Mouse (Mus musculus): ENCODE measurements at regions not wholly inside any gene's neighbourhood (a gene's known extent, or its start where the extent isn't known, plus 50 kb on each side); places are given as distances from the start of the nearest gene placed in this dataset.
A peak's percentile ranks its signal among the peaks of the same experiment; 100 is the strongest.
"Not testable (repeated sequence)": the region's sequence is repeated elsewhere in the genome, so short reads cannot be mapped to it uniquely, and the experiment has no call there.

DNA sequence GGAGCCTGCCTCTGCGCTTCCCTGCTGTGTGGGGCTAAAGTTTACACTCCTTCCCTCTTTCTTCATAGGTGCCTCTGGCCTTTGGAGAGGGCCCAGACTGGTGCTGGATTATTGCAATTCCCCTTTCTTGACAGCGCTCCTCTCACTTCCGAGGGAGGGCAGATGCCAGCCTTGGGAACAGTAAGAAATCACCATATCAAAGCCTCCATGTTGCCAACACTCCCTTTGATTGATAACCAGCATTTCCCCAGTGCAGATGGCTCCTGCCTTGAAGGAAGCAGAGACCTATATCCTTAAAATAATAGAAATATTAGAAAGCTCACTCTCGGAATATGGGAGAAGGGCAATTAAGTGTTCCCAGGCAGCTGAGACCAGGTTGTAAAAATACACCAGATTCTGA, 63.1 kb upstream of the Cep295 start:
- DNase-seq (ENCODE audit: low spot score in 2 of 2): no peak

DNA sequence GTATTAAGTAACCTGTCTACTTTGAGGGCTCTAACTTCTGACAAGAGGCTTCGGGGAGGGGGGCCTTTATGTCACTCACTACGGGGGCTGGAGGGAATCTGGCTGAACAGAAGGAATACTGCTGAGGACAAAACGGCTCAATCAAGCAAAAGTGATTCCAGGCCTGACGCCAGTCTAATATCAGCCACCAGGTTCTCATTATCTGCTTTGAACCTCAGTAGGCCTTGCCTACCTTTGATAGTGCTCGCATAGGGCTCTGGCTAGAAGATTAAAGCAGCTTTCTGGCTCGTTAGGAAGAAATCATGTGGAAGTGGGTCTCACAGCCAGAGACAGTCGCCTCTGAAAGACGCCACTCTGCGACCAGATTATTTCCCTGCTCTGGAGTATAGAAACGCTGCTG, 64.3 kb upstream of the Cep295 start:
- peak; percentile 12 to 21 for DNase-seq (ENCODE audit: low spot score in 2 of 2)

GRCm38 (mm10) chr9:15434279-15434678, 59.0 kb upstream of the Smco4 start:
- not testable (repeated sequence) for DNase-seq (ENCODE audit: low spot score in 2 of 2)

DNA sequence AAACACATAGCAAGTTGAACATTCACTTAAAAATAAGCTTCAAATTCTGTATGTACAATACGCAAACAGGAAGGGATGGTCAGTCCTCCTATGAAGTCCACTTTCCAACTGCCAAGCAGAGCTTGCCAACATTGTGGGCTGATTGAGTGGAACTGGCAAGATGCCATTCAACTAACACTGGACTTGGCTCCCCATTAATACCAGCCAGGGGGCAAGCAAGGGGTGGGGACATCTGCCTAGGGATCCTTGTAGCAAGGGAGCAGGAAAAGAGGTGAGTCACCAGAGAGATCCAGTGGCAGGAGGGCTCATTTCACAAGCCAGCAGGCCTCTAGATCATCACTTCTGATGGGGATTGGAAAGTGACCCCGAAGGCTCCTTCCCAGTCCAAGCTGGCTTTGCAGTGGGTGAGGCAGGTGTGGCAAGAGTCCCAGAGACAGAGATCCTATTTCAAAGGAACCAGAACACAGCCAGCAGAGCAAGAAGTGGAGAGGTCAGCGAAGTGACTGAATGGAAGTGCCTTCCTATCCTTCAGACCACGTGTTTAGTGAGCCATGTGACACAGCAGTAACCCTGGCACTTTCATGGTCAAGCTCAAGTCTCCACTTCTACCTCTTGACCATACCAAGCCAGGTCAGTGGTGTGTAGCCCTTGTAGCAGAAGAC, 53.8 kb upstream of the Smco4 start:
- DNase-seq (ENCODE audit: low spot score in 2 of 2): no peak

- no peak for DNase-seq (ENCODE audit: low spot score in 2 of 2)
These were observed 51.1 kb upstream of the Smco4 start for GRCm38 (mm10) chr9:15442131-15442530.

All from layer of hippocampus, postnatal 14 days (tissue).